Mouse (Mus musculus): ENCODE measurements around the gene Ctnnd2. TPM values are rescaled to one million over a fixed set of nuclear protein-coding genes. Genes with fewer than 3 reads are reported as not detected.

Gene Ctnnd2
- polyA plus RNA-seq, 2 experiments from 2014 or later = 0.71 TPM; not detected in 1

DNA sequence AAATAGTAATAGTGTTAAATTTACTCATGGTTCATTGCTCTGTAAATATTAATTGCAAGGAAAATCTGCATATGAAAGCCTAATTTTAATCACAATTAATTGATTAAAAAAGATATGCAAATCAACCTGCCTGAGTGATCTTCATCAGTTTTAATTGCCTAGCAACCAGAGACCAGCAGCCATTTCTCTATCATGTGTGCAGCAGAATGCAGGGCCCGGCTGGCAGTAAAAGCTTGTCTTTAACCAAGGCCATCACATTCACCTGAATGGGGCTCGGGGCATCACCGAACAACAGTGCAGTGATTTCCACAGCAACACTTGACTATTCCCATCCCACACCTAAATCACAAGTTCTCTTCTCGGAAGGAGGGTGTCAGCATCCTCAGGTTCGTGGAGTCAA lies 553.7 kb downstream of the Ctnnd2 start:
- ATAC-seq = no peak

DNA sequence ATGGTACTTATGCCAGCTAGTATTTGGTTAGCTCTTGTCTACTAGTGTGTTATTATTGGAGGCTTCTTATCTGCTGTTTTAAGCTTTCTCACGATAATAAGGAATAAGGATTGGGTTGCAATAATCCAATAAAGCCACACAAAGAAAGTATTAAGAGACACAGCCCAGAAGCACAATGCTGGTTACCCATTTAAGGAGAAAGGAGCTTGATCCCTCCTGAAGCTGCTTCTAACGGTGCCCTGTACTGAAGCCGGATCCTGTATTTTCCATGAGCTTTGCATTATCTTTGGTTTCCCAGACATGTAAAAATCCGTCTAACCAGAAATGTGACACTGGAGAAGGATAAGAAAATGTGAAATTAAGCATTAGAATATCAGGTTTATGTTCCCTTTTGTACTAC lies 565.8 kb downstream of the Ctnnd2 start:
- no peak for ATAC-seq

DNA sequence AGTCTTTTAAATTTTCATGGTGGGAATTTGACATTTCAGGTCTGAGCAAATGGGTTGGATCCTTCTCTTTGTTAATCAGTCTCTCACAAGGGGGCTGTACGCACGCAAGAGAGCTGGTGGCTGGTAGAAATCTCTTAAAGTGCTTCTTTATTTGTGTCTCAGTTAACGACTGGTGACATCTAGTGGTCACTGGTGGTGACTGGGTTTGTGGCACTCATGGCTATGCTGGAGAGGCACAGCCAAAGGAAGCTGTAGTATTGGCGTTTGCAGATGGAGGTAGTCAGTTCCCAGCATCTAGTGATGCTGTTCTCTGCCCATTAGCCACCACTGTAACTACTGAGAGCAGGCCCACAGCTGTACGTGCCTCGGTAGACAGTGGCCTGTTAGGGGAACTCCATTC lies 568.3 kb downstream of the Ctnnd2 start:
- ATAC-seq = no peak

DNA sequence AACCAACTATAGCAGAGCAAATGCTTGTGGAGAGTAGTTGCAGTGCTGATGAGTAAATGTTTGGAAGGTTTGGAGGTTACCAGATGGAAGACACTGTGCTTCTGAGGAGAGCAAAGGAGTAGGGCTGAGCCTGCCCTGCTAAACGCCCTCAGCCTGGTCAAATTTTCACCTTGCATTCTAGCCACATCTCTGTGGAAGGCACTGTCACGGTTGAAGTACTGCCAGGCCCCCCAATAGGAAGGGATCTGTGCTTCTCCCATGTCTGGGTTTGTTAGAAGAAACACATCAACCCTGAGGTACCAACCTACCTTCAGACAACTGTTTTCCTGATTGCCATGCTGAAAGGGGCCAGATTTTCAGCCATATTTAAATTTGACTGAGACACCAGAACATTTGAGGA lies 585.6 kb downstream of the Ctnnd2 start:
- no peak for ATAC-seq

DNA sequence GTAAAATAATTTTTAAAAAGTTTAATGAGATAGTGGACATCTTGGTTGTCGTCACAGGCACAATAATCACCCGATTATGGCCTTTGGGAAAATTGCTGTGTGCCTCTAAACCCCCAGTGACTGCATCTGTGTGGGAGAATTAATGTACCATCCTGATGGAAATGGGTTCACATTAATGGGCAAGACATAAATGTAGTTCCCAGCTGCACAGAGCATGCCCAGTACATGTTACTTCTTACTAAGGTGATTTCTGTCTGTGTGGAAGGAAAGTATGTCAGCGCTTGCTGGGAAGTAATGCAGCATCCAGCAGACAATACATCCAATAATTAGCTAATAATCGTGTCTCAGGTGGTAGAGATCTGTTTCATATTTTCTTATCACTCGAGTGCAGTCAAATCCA lies 589.8 kb downstream of the Ctnnd2 start:
- ATAC-seq = no peak

DNA sequence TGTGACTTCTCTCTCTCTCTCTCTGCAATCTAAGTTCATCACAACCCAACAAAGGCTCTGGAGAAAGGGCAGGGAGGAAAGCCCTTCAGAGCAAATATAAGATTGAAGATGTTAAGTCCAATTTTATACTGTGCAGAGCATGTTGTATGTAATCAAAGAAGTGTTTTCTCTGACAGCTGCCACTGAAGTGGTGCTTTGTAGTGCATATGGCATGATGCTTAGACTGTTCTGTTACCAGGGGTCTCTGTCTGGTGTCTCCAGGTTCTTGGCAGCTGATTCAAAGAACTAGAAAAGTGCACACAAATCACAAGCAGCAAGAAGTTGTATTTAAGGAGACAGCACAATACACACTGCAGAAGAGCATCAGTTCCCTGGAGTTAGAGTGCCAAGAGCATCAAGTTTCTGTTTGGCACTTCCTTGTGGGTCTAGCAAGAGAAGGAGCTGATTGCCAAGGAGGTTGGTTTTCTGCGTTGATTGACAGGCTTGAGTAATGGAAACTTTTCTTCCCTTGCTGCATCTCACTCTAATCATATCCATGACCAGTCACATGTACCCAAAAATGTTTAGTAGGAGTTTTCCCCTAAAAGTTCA lies 590.4 kb downstream of the Ctnnd2 start:
- no peak for ATAC-seq

DNA sequence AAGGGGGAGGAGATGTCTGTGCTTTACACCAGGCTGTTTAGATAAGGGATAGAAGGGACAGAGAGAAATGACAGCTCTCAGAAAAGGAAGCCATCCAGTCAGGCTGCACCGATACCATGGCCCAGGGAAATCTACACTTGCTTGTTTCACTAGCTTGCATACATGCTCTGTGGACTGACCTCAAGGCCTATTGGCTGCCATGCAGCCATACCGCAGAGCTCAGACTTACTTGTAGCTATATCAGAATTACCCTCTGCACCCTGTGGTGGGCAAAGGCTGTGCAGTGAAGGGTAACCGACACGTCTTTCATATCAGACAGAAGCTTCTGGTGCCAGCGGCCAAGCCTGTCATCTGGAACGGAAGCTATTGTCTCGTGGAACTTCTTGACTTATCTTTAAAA lies 604.5 kb downstream of the Ctnnd2 start:
- no peak for ATAC-seq

DNA sequence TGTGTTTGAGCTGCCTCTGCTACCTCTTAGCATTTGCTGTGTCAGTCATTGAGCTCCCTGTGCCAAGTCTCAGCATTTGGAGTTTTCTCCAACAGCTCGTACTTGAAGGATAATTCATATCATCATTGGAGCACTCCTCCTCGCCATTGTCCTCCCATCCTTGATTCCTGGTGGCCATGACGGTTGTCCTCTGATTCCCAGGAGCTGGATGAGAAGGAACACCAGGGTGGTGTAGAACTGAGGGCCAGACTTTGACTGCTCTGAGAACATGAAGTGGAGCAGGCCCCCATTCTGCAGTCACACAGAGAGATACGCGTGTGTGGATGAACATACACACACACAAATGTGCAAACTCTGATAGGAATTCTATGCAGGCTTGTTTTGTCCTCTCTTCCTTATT lies 605.4 kb downstream of the Ctnnd2 start:
- ATAC-seq = no peak

DNA sequence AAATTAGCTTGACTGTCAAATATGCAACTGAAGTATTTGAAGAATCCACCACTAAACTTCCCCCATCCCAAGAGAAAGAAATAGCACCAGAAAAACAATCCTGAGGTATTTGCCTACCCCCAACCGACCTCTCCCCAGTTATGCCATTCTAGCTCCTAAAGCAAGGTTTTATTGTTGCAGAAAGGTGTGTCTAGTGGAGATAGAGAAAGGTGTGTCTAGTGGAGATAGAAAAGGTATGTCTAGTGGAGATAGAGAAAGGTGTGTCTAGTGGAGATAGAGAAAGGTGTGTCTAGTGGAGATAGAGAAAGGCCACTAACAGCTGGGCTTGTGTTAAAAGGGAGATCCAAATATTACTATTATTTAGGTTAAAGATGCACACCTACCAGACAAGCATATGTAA lies 607.5 kb downstream of the Ctnnd2 start:
- ATAC-seq = no peak

DNA sequence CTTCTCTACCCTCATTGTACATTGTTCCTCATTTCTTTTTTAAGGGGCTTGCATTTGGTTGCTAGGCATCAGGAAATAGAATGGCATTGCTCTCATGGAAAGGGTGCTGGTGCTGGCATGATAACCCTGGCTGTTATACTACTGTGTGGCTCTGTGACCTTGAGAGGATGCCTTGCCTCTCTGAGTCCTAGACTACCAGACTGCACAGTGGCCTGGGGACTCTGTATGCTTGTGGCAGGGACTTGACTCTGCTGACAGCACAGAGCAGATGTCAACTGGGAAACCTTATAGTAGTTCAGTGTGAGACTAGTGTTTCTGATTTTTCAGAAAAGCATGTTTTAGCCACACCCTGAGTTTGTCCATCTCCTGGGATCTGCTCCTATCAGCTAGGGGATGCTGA lies 608.6 kb downstream of the Ctnnd2 start:
- ATAC-seq = no peak

DNA sequence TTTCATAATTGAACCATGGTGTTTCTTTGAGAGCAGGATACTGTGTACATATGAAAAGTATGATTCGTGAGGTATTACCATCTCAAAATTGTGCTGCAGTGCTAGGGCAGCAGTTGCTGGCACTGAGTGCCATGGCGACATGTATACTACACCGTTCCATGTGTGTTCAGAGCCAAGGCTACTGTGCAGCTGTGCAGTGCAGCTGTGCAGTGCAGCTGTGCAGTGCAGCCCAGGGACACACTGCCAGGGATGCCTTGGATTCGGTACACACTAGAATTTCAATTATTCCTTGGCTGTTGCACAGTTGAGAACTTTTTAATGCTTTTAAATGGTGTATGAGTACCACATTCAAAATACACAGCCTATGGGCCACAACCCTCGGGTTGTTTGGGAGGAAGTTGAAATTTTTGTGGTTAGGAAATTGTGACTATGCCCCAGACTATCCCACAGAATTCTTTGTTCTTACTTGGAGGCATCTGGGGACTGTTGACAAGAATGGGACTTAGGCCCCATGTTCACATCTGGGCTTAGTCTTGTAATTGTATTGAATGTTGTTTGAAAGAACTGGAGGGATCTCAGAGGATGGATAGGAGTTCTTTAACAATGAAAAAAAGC lies 613.4 kb downstream of the Ctnnd2 start:
- ATAC-seq = no peak

DNA sequence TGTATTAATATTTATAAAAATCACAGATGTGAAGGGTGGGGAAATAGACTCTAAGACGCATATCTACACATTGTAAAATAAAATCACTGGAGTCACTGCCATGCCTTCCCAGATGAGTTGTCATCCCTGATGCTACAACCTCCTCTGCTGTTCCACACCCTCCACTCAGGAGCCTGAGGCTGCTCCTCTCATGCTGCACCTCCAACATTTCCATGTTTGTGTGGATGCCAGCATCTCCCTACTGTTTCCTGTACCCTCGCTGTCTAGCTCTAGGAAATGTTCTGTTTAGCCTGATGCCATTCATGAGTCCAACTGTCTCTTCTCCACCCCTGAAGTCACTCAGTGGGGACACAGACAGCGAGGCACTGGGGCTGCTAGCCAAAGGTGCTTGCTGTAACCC lies 620.9 kb downstream of the Ctnnd2 start:
- ATAC-seq = no peak

DNA sequence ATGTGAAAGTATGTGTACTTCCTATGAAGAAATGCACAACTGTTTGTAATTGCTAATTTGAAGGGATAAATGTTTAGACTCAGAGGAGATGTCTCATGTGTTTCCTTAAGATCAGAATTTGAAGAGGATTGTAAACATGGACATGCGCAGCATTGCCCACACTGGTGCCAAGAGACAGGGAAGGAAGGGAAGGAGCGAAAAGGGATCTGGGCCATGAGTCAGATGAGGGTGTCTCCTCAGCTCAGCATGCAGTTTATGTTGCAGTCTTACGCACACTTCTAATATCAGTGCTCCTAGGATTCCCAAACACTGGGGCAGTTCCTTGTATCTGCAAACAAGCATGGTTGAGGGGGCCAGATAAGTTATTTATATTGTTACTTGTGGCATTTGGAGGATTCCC lies 623.3 kb downstream of the Ctnnd2 start:
- ATAC-seq = no peak

DNA sequence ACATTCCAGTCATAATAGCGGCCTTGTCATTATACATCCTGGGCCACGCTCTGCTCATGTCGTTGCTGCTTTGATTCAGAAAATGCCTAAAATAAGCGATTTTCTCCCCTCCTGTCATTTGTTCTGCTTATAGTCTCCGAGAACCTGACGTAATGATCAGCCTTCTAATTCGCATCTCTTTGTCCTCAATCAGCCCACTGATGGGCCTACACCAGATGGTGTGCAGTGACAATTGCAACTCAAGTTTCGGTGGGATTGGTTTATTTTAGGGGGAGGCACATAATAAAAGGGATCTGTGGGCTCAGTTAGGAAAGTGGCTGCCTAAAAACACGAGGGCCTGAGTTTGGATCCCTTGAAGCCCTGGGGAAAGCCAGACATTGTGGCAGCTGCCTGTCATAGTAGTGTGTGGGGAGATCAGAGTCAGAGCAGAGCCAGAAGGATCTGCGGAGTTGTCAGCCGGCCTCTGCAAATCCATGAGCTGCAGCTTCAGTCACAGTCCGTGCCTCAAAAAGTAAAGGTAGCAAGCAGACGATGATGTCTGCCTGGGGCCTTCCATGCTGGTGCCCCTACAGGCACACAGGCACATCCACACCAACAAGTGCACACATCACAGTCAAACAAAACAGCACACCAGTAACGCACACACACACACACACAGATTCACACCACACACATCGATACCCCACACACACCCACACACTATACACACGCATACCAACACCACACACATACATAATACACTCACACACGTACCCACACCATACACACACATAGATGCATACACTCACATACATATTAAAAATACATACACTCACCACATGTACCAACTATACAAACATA lies 655.3 kb downstream of the Ctnnd2 start:
- ATAC-seq = no peak

DNA sequence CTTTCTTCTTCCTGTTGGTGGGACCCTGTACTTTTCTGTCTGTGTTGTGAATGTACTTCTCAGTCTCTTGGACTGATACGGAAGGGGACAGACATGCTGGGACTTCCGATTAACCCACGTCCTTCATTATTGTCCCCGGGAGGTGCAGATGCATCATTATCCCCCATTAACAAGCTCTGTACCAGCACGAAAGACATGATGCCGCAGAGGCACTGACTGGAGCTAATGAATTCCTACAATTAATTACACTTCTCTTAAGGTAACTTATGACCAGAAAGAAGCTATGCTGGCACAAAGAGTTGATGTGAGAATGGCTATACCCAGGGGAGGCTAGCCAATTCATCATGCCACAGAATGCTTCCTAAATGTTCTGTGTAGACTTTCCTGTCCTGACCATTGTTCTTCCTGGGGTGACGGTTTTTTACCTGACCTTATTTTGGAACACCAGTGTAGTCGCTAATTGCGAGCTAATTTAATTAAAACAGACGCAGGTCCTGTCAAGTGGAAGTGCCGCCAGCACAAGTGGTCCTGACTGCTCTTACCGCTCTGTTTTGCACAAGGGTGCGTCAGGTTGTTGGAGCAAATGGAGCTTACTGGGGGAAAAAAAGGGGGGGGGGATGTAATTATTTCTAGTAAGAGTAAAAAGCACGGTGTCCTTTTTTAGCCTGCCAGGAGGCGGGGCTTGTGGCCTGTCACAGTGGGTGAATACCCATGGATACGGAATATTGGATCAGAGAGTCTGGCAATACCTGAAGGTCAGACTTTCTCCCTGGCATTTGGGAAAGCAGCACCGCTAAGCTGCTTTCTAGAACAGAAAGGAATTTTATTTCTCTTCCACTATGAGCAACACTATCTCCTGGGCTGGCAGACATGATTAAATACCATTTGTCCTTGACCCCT lies 685.1 kb downstream of the Ctnnd2 start:
- ATAC-seq = no peak

DNA sequence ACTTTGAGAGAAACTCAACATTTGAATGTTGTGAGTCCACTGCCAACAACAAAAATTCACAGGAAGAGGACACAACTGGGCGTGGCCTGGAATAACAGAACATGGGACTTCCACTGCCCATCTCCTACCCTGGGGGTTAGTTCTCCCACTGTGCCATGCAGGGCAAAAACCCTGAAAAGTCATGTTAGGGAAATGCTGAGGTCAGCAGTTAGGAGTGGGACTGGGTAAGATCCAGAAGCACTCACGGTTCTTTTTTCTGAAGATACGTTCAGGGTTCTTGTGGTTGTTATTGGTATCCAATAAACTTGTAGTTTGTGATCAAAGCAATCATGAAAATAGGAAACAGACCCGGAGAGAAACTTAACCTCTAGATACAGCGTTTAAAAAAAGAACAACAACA lies 695.0 kb downstream of the Ctnnd2 start:
- ATAC-seq = no peak

DNA sequence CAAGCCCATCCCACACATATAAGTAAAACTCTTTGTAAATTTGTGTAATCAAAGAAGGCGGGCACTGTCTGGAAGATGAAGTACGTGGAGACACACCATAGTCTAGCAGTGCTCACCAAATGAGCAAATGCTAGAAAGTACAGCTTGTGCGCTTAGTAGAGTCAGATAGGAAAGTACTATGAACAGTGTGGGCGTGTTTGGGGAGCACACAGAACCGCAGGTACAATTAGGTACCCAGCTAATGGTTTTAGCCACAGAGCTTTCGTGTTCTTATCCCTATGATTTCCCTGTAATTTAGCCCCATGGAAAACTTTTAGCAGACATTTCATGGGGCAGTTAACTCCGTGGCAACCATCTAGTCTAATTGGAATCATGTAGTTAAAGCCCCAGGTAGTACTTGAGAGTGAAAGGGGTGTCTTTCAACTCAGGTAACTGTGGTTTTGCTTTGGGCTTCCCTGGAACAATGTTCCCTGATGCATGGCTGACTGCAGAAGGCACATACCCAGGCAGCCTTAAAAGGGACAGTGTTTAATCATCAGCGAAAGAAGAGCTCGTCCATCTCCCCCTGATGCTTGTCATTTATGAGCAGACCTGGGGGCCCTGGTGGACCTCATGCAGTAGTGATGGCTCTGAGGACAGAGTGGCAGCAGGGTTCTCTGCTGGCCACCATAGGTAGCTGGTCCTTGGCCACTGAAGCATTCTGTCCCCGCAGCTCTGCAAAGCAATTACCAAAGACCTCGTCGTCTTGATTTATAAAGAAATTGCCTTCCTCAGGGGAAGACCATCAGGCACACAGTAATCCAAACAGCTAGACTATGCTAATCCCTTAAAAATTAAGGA lies 697.5 kb downstream of the Ctnnd2 start:
- ATAC-seq = no peak

DNA sequence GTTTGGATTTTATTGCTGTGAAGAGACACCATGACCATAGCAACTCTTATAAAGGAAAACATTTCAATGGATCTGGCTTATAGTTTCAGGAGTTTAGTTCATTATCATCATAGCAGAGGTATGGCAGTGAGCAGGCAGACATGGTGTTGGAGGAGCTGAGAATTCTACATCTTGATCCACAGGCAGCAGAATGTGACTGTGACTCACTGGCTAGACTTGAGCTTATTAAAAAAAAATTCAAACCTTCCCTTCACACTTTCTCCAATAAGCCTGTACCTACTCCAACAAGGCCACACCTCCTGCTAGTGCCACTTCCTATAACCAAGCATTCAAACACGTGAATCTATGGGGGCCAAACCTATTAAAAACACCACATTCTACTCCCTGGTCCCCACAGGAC lies 703.1 kb downstream of the Ctnnd2 start:
- no peak for ATAC-seq

DNA sequence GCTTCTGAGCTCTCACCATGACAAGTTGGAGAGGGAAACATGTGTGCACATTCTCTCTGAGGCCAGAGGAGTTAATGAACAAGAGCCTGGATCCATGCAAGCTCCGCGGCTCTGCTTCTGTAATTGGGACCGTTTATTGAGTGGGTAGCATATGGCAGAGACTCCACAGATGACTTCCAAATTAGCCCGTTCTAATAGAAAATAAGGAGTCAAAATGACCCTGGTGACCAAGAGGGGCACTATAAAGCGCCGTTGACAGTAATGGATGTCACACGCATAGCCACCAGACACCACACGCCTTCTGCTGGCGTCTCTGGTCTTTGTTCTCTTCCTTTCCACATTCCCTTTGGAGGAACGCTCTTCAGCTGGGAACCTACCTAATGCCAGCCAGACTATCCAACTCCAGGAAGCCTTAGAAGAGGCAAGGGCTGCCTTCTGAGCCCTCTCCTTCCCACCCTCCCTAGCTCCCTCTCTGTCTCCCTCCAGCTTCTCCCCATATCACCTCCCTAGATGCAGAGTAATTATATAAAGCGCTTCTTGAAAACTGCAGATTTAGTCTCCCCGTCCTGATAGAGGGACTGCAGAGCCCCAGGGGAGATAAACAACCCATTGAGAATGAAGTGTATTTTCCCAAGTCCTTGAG lies 712.4 kb downstream of the Ctnnd2 start:
- ATAC-seq = no peak

DNA sequence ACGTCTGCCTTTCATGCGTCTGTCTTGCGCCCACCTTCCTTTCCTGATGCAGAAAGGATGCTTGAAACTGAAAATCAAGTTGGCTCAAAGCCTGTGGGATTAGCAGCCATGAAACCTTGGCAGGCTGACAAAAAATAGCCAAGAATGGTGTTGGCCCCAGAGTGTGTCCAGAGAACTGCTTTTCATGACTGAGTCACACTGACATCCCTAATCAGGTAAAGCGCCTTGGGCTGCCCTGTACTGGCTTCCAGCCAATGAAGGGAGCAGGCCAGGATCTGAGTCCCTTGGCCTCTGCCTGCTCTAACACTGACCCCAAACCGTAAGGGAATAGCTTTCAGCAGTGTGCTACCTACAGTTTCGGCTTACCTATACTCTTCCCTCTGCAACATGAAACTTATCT lies 713.0 kb downstream of the Ctnnd2 start:
- ATAC-seq = no peak

DNA sequence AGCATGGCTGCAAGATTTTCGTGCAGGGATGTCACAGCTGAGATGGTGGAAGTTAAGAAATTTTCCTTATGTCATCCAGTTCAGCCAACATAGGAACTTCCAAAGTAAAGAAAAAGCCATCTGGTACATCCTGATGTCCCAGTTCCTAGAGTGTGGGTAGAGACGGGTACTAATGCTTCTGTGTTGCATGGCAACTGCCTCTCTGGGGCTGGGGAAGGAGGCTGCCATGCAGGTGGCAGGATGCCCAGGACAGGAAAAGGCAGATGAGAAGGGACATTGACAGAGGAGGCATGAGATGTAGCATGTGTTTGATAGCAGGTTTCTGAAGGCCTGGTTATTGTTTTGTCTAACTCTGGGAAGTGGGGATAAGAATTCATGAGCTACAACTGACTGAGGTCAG lies 715.2 kb downstream of the Ctnnd2 start:
- ATAC-seq = no peak

DNA sequence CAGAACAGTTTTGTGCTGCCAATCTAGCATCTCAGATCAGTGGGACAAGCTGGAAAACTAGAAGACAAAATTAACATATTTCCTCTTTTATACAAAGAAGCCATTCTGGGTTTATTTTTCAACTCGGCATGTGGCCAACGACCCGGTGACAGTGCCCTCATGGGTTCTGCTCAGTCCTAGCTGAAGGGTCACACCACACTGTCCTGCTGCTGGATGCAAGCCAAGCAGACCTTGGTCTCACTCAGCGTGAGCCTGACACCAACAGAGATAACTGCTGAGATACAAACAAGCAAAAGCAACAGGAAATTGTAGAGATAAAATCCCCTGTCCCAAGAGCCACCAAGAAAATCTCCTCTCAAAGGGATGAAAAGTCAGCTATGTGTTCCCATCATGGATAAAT lies 719.6 kb downstream of the Ctnnd2 start:
- ATAC-seq = no peak

All from activated CD4-positive, CD25-positive, alpha-beta regulatory T cell, adult 4 months (primary cell).